Mouse (Mus musculus) left cerebral cortex, postnatal 36 days (tissue): Measurements from ENCODE around the gene Tmem136. TPM values are rescaled to one million over a fixed set of nuclear protein-coding genes. Genes with fewer than 3 reads are reported as not detected.

ENCODE experiments used
- DNase-seq, 2 experiments: peaks; one replicate each; pipeline ENCODE4 v3.0.0; 2021 to 2022; ENCODE audit warnings: low spot score in 2 of 2, mixed read lengths in 1 of 2
- intact Hi-C: fragments of 180-260 bp; cut with DNase I; formaldehyde crosslinking; loops from one replicate; pipeline ENCODE4 v1.15.1; 2025
- total RNA-seq, 2 experiments: library from RNA; stranded (reverse); gene quantifications; 2 replicates each; pipeline ENCODE4 v1.2.3; 2021

The Tmem136 gene
- total RNA-seq, 2 experiments from 2014 or later: 18.1 to 18.6 TPM

- intact Hi-C loops: no loop called here
- DNase-seq: no peak
Measured at GRCm38 (mm10) chr9:43110286-43110980, 5.9 kb downstream of the Tmem136 start.

- DNase-seq: no peak
- intact Hi-C loops: loop anchor here (5.0 kb wide), 1 partner anchor 37 kb away; no protein-coding TSS in a partner anchor
Measured at GRCm38 (mm10) chr9:43109125-43109524, 7.2 kb downstream of the Tmem136 start.

GRCm38 (mm10) chr9:43108721-43109120 lies 7.6 kb downstream of the Tmem136 start:
- intact Hi-C loops: loop anchor here (5.0 kb wide), 1 partner anchor 36 kb away; no protein-coding TSS in a partner anchor
- no peak for DNase-seq

GRCm38 (mm10) chr9:43108081-43108480 lies 8.3 kb downstream of the Tmem136 start:
- intact Hi-C loops: loop anchor here (5.0 kb wide), 1 partner anchor 36 kb away; no protein-coding TSS in a partner anchor
- DNase-seq: no peak

- no peak for DNase-seq
- intact Hi-C loops: loop anchor here (1.0 to 5.0 kb wide), 2 partner anchors 35 to 106 kb away; no protein-coding TSS in a partner anchor
Measured at GRCm38 (mm10) chr9:43107555-43107954, 8.8 kb downstream of the Tmem136 start.

- DNase-seq: peak in 1 of 2 experiments; percentile 36
- intact Hi-C loops: loop anchor here (1.0 to 5.0 kb wide), 2 partner anchors 35 to 106 kb away; no protein-coding TSS in a partner anchor
Measured at GRCm38 (mm10) chr9:43107187-43107517, 9.2 kb downstream of the Tmem136 start, which contains the start of gene Arhgef12. Gene Arhgef12, minus strand, starts transcription at chr9:43107239.

GRCm38 (mm10) chr9:43106426-43107186 lies 9.8 kb downstream of the Tmem136 start:
- intact Hi-C loops: loop anchor here (1.0 to 5.0 kb wide), 2 partner anchors 34 to 105 kb away; no protein-coding TSS in a partner anchor
- DNase-seq: peak in 1 of 2 experiments; percentile 22

- intact Hi-C loops: loop anchor here (5.0 kb wide), 1 partner anchor 34 kb away; no protein-coding TSS in a partner anchor
- DNase-seq: peak; percentile 89 to 90
Measured at GRCm38 (mm10) chr9:43105664-43106361, 10.6 kb downstream of the Tmem136 start.

GRCm38 (mm10) chr9:43104873-43105663 lies 11.3 kb downstream of the Tmem136 start:
- intact Hi-C loops: loop anchor here (5.0 kb wide), 1 partner anchor 33 kb away; no protein-coding TSS in a partner anchor
- peak; percentile 39 to 42 for DNase-seq

- no peak for DNase-seq
- intact Hi-C loops: no loop called here
Measured at GRCm38 (mm10) chr9:43104526-43104872, 11.9 kb downstream of the Tmem136 start.

GRCm38 (mm10) chr9:43103675-43104299 lies 12.6 kb downstream of the Tmem136 start:
- intact Hi-C loops: no loop called here
- DNase-seq: no peak

- intact Hi-C loops: no loop called here
- DNase-seq: no peak
Measured at GRCm38 (mm10) chr9:43102931-43103330, 13.4 kb downstream of the Tmem136 start.

GRCm38 (mm10) chr9:43101936-43102595 lies 14.3 kb downstream of the Tmem136 start:
- no peak for DNase-seq
- intact Hi-C loops: no loop called here

- intact Hi-C loops: no loop called here
- DNase-seq: no peak
Measured at GRCm38 (mm10) chr9:43098922-43099321, 17.4 kb downstream of the Tmem136 start.

- intact Hi-C loops: no loop called here
- no peak for DNase-seq
Measured at GRCm38 (mm10) chr9:43097801-43098557, 18.4 kb downstream of the Tmem136 start.

- DNase-seq: no peak
- intact Hi-C loops: no loop called here
Measured at GRCm38 (mm10) chr9:43096337-43096736, 20.0 kb downstream of the Tmem136 start.

- DNase-seq: no peak
- intact Hi-C loops: no loop called here
Measured at GRCm38 (mm10) chr9:43094828-43095227, 21.5 kb downstream of the Tmem136 start.
